Mouse (Mus musculus) layer of hippocampus, postnatal 25 days (tissue): ENCODE measurements around the gene Pcgf3. TPM values are rescaled to one million over a fixed set of nuclear protein-coding genes. Genes with fewer than 3 reads are reported as not detected.

Experiments
- DNase-seq, 2 experiments: peaks; one replicate each; pipeline ENCODE4 v3.0.0; 2022; ENCODE audit warnings: mixed read lengths in 2 of 2, low spot score in 1 of 2; ENCODE audit errors: extremely low spot score in 1 of 2
- total RNA-seq, 2 experiments: library from RNA; stranded (reverse); gene quantifications; 2 replicates each; pipeline ENCODE4 v1.2.3; 2021

The Pcgf3 gene
- total RNA-seq, 2 experiments from 2014 or later, result 48.3 to 53.4 TPM

- peak; percentile 58 to 65 for DNase-seq
Measured at GRCm38 (mm10) chr5:108549489-108550206, 88.6 kb downstream of the Pcgf3 start, which contains the start of gene Cplx1. Gene Cplx1 (minus strand): TSS chr5:108550024.

- DNase-seq, result peak in 1 of 2 experiments; percentile 26
Measured at GRCm38 (mm10) chr5:108550207-108550594, 89.2 kb downstream of the Pcgf3 start.

- DNase-seq, result no peak
Measured at GRCm38 (mm10) chr5:108554041-108554440, 93.0 kb downstream of the Pcgf3 start.

Other genes with a start within 250 kb of the Pcgf3 start
- 10 to 100 TPM; 46.1 to 47.8 TPM for gene Dr1, start 192.3 kb upstream of the Pcgf3 start, total RNA-seq
- gene Pigg, start 148.6 kb upstream of the Pcgf3 start, total RNA-seq, result 10 to 100 TPM; 10.9 to 11.5 TPM
- gene Gm42517, start 93.3 kb upstream of the Pcgf3 start, total RNA-seq, result 10 to 100 TPM; 55.4 to 61.2 TPM
- under 1 TPM; 0.25 to 0.33 TPM for gene Pde6b, start 72.8 kb upstream of the Pcgf3 start, total RNA-seq
- 100 to 1,000 TPM; 299 to 306 TPM for gene Atp5k, start 26.8 kb upstream of the Pcgf3 start, total RNA-seq
- 1 to 10 TPM in 1 of 2 experiments, under 1 TPM in 1; 0.56 to 1.0 TPM for gene Mfsd7a, start 12.3 kb upstream of the Pcgf3 start, total RNA-seq
- gene Cplx1, start 88.8 kb downstream of the Pcgf3 start, total RNA-seq, result 100 to 1,000 TPM; 519 to 570 TPM
- gene Gak, start 168.5 kb downstream of the Pcgf3 start, total RNA-seq, result 100 to 1,000 TPM in 1 of 2 experiments, 10 to 100 TPM in 1; 95.7 to 103 TPM
- gene Tmem175, start 168.5 kb downstream of the Pcgf3 start, total RNA-seq, result 10 to 100 TPM; 39.6 to 47.4 TPM
- gene Idua, start 199.1 kb downstream of the Pcgf3 start, total RNA-seq, result 10 to 100 TPM; 10.4 to 19.6 TPM
- gene Dgkq, start 208.4 kb downstream of the Pcgf3 start, total RNA-seq, result 10 to 100 TPM; 44.5 to 54.9 TPM
- 1 to 10 TPM; 1.2 to 1.6 TPM for gene Slc26a1, start 214.3 kb downstream of the Pcgf3 start, total RNA-seq
- gene Fgfrl1, start 231.2 kb downstream of the Pcgf3 start, total RNA-seq, result 10 to 100 TPM; 23.5 to 31.4 TPM